Mouse (Mus musculus): ENCODE measurements at regions not wholly inside any gene's neighbourhood (a gene's known extent, or its start where the extent isn't known, plus 50 kb on each side); places are given as distances from the start of the nearest gene placed in this dataset.

- no peak for TF ChIP-seq CTCF (IDR thresholded peaks at IDR 0.05; ENCODE audit: low read depth, low read length)
- TF ChIP-seq EP300 (IDR thresholded peaks at IDR 0.05; ENCODE audit: insufficient read depth, low read depth, low read length): no peak
- TF ChIP-seq POLR2A (IDR thresholded peaks at IDR 0.05; ENCODE audit: insufficient read depth, low read length): no peak
These were observed 316.2 kb downstream of the Gadd45g start for GRCm38 (mm10) chr13:52162676-52163075.

Measured in ES-Bruce4 (cell line).